Mouse (Mus musculus) bone marrow, adult 2 months (tissue): ENCODE data around the gene Ddr1. TPM values are rescaled to one million over a fixed set of nuclear protein-coding genes. Genes with fewer than 3 reads are reported as not detected.

Experiments
- H3K27ac ChIP-seq: fragments of 200-500 bp; 2 replicates; pipeline ENCODE4 v1.5.1; 2012; ENCODE audit warnings: low read depth, mild to moderate bottlenecking, control low read depth, inconsistent platforms, low read length; ENCODE audit not compliant: control insufficient read depth, poor library complexity, insufficient read depth
- H3K4me1 ChIP-seq: fragments of 200-500 bp; 2 replicates; pipeline ENCODE4 v1.6.1; 2011; ENCODE audit warnings: low read length; ENCODE audit not compliant: control insufficient read depth, insufficient read depth
- H3K4me3 ChIP-seq: fragments of 200-500 bp; replicated peaks from 2 replicates; pipeline ENCODE3; 2011; ENCODE audit warnings: mild to moderate bottlenecking, low read depth, low read length, control low read depth; ENCODE audit not compliant: control insufficient read depth
- CTCF ChIP-seq: fragments of 200-500 bp; IDR thresholded peaks from 2 replicates; pipeline ENCODE4 v1.5.1; 2011; ENCODE audit warnings: low read length, control low read depth; ENCODE audit not compliant: control insufficient read depth, insufficient read depth
- POLR2A ChIP-seq: fragments of 200-500 bp; IDR thresholded peaks from 2 replicates; pipeline ENCODE4 v1.6.1; 2011; ENCODE audit warnings: low read depth, mild to moderate bottlenecking, control low read depth, low read length, borderline replicate concordance; ENCODE audit not compliant: control insufficient read depth
- WGBS: fragments of 180-500 bp; shearing (Covaris S2); methylation state at CpG from one replicate; pipeline ENCODE4 v1.1.7; 2018; 5-methylcytosine and 5-hydroxymethylcytosine counted together
- polyA plus RNA-seq: library from polyadenylated mRNA; stranded (reverse); fragments of >200 nt; gene quantifications from 2 replicates; pipeline ENCODE4 v1.2.4, GENCODE M21; 2011; ENCODE audit warnings: low replicate concordance; ENCODE audit not compliant: missing spikeins, insufficient read depth, insufficient read length

The Ddr1 gene
- polyA plus RNA-seq, 1 experiment, result 6.0 TPM

GRCm38 (mm10) chr17:35672527-35672926, 31.9 kb downstream of the Ddr1 start:
- Histone ChIP-seq H3K4me3 (no peak overlapping the region), H3K4me1 (no peaks in the 10 kb centered on the region), H3K27ac (no peak overlapping the region)
- 89% methylated on average over 6 of the region's 6 CpGs for WGBS
- no peak for TF ChIP-seq CTCF
- no peak for TF ChIP-seq POLR2A

- Histone ChIP-seq H3K4me3 (no peak overlapping the region), H3K27ac (no peak overlapping the region), H3K4me1 (no peaks in the 10 kb centered on the region)
- TF ChIP-seq CTCF (no peak), POLR2A (no peak)
- 84% methylated on average over 6 of the region's 6 CpGs for WGBS
Observed at GRCm38 (mm10) chr17:35671846-35672245, 32.6 kb downstream of the Ddr1 start.

- TF ChIP-seq CTCF, result no peak
- TF ChIP-seq POLR2A, result no peak
- Histone ChIP-seq H3K27ac (no peak overlapping the region), H3K4me3 (no peak overlapping the region), H3K4me1 (no peaks in the 10 kb centered on the region; the same call in 1 of the 2 replicates)
- 85% methylated on average over 9 of the region's 9 CpGs for WGBS
Observed at GRCm38 (mm10) chr17:35669731-35670130, 34.7 kb downstream of the Ddr1 start.

- WGBS, result under 1% methylated on average over 61 of the region's 61 CpGs
- peak within 1 kb of the TSS; percentile 90 for H3K4me3 ChIP-seq
- TF ChIP-seq CTCF (no peak), POLR2A (peak; percentile 74)
- H3K27ac ChIP-seq, result peak within 1 kb of the TSS; percentile 67
- no peaks in the 10 kb centered on the region; the same call in 1 of the 2 replicates for H3K4me1 ChIP-seq
Observed at GRCm38 (mm10) chr17:35667334-35668065, 36.9 kb downstream of the Ddr1 start, which contains the start of gene Vars2. Vars2 (minus strand) TSS chr17:35667592.

- Histone ChIP-seq H3K4me1 (no peaks in the 10 kb centered on the region; the same call in 1 of the 2 replicates), H3K27ac (peak overlapping the region; percentile 67), H3K4me3 (peak overlapping the region; percentile 90)
- TF ChIP-seq POLR2A (no peak), CTCF (no peak)
- WGBS, result 4% methylated on average over 13 of the region's 13 CpGs
Observed at GRCm38 (mm10) chr17:35666851-35667256, 37.6 kb downstream of the Ddr1 start.

GRCm38 (mm10) chr17:35665957-35666515, 38.4 kb downstream of the Ddr1 start:
- no peak overlapping the region for H3K27ac ChIP-seq
- no peak overlapping the region for H3K4me3 ChIP-seq
- TF ChIP-seq POLR2A (no peak), CTCF (peak; percentile 54; the same call in 1 of the 2 replicates)
- WGBS, result 74% methylated on average over 17 of the region's 17 CpGs
- no peaks in the 10 kb centered on the region; the same call in 1 of the 2 replicates for H3K4me1 ChIP-seq

GRCm38 (mm10) chr17:35653086-35653485, 51.3 kb downstream of the Ddr1 start:
- Histone ChIP-seq H3K4me1 (no peaks in the 10 kb centered on the region), H3K27ac (no peak overlapping the region), H3K4me3 (no peak overlapping the region)
- TF ChIP-seq CTCF, result no peak
- no peak for TF ChIP-seq POLR2A
- WGBS, result 75% methylated on average over 2 of the region's 2 CpGs

GRCm38 (mm10) chr17:35649429-35649828, 55.0 kb downstream of the Ddr1 start:
- H3K4me1 ChIP-seq, result no peaks in the 10 kb centered on the region
- no peak overlapping the region for H3K4me3 ChIP-seq
- WGBS, result 77% methylated on average over 2 of the region's 2 CpGs
- H3K27ac ChIP-seq, result no peak overlapping the region
- TF ChIP-seq POLR2A (no peak), CTCF (no peak)
